Mouse (Mus musculus) MEL-GATA-1-ER (cell line): Measurements from ENCODE around the gene Pnp2.

Source experiments
- DNase-seq: peaks from one replicate; pipeline ENCODE4 v3.0.0-alpha.2; 2012; ENCODE audit warnings: low read depth; ENCODE audit errors: extremely low read depth

The Pnp2 gene

DNA sequence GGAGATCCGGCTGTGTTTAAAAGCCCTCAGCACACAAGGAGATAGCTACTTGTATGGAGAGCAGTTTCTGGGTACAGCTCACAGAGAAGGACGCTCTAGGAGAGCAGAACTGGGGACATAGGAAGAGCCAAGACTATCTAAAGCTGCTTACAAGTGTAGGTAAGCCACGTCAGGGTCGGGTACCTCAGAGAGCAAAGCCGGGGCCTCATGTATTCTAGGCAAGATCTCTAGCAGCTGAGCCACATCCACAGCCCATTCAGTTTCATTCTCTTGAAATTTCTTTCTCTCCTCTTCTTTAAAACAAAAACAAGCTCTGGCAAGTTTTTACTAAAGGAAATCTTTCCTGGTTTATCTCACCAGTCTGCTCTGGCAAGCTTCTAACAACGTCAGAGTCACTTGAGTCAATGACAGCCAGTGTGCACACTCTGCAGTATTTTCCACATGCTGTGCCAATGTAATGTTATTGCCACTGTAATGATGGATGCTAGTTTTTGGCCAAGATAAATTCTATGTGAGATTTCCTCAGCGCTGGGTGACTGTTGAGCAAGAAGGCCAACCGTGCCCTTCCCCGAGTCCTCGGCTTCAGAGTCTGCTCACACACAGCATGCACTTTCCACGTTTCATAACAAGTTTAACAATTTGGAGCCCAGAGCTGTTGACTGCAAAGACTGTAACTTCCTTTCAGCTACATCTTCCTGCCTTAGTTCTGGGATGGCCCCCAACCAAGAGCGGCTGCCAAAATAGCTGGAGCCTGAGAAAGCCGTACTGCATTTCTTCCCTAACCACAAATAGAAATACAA lies 52.3 kb downstream of the Pnp2 start:
- no peak for DNase-seq

DNA sequence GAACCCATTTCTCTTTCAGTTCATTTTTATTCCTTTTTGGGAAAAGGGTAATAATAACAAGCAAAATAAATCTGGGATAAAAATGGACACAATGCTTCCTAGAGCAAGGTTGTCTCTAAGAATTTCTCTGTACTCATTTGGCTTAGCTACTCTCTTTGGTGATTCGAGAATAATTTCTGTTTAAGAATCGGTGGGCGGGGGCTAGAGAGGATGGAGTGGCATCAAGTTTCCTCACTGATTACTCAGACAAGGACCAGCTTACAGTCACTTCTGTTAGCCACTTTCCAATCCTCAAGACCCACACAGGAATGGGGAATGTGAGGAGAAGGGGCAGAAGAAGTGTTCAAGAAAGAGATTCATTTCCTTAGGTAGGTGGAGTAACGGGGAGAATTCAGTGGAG lies 53.0 kb downstream of the Pnp2 start:
- no peak for DNase-seq

DNA sequence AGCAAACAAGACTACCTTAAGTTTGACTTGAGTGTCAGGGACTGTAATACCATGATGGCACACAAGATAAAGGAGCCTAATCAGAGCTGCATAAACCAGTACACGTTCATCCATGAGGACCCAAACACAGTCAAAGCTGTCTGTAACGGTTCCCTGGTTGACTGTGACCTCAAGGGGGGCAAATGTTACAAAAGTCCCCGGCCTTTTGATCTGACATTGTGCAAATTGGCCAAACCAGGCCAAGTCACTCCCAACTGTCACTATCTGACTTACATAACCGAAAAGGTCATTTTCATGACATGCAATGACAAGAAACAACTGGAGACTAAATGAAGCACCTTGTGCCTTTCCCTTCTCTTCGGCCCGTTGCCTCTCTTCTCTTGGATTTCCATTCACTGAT lies 53.8 kb downstream of the Pnp2 start:
- no peak for DNase-seq
